27 mouse cellular contexts compared by ENCODE assay signal in the genomic region with DNA sequence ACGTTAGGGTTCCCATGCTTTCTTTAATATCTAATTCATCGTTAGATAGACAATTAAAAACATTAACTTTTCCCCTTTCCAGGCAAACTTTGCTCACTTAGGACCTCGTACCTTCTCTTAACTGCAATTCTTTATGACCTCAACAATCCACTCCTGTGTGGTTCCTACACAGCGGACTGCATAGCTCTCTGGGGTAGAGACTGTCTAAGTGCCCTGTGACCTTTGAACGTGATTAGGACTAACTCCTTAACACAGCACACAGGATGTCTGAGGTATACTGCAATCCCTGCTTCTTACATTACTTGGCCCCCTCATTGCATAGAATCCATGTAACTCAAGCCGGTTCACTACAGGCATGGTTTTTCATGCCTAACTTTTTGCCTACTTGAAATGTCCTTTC.
"Had no signal": no experiment of that assay in that cellular context is flagged by ENCODE, and none has a peak within 500 bp of the region (broad histone marks: within the 10 kb centered on the region; RNA-seq: fewer than 3 reads in every experiment).

No protein-coding gene starts in this region.

- H3K9ac ChIP-seq: heart, embryonic 13.5 days; heart, embryonic 15.5 days; hindbrain, embryonic 13.5 days; hindbrain, embryonic 15.5 days; kidney, embryonic 15.5 days; limb, embryonic 12.5 days; liver, embryonic 13.5 days; liver, embryonic 15.5 days; liver, postnatal 0 days had no signal

- H3K36me3 ChIP-seq: heart, embryonic 10.5 days; heart, embryonic 13.5 days; heart, embryonic 15.5 days; hindbrain, embryonic 13.5 days; hindbrain, embryonic 15.5 days; kidney, embryonic 15.5 days; limb, embryonic 10.5 days; limb, embryonic 12.5 days; liver, embryonic 13.5 days; liver, embryonic 15.5 days had no signal

- H3K4me3 ChIP-seq: heart, embryonic 10.5 days; heart, embryonic 13.5 days; heart, embryonic 15.5 days; hindbrain, embryonic 13.5 days; hindbrain, embryonic 15.5 days; kidney, embryonic 15.5 days; left cerebral cortex, adult 2 months; limb, embryonic 10.5 days; limb, embryonic 12.5 days; liver, embryonic 13.5 days; liver, embryonic 15.5 days had no signal

- ATAC-seq: hindbrain, postnatal 0 days; liver, postnatal 0 days had no signal

- DNase-seq: gastrocnemius, postnatal 14 days; gastrocnemius, postnatal 36 days; heart, adult 18-20 months; heart, postnatal 14 days; heart, postnatal 36 days; kidney, adult 11 months; kidney, adult 2 months; kidney, adult 9 months; kidney, postnatal 14 days; kidney, postnatal 36 days; layer of hippocampus, postnatal 36 days; liver; liver, embryonic 13.5 days; liver, postnatal 0 days had no signal

- H3K4me1 ChIP-seq: heart, embryonic 13.5 days; heart, embryonic 15.5 days; liver, embryonic 13.5 days; liver, embryonic 15.5 days had no signal

- H3K9me3 ChIP-seq: heart, embryonic 10.5 days; heart, embryonic 13.5 days; heart, embryonic 15.5 days; hindbrain, embryonic 13.5 days; hindbrain, embryonic 15.5 days; kidney, embryonic 15.5 days; limb, embryonic 10.5 days; liver, embryonic 13.5 days; liver, embryonic 15.5 days had no signal

- H3K4me2 ChIP-seq: heart, embryonic 13.5 days; heart, embryonic 15.5 days; hindbrain, embryonic 13.5 days; hindbrain, embryonic 15.5 days; kidney, embryonic 15.5 days; limb, embryonic 12.5 days; liver, embryonic 11.5 days; liver, embryonic 13.5 days; liver, embryonic 15.5 days had no signal

- H3K27ac ChIP-seq: heart, embryonic 10.5 days; heart, embryonic 13.5 days; heart, embryonic 15.5 days; hindbrain, embryonic 13.5 days; hindbrain, embryonic 15.5 days; hindbrain, postnatal 0 days; kidney, embryonic 15.5 days; kidney, postnatal 0 days; left cerebral cortex, adult 2 months; limb, embryonic 10.5 days; limb, embryonic 12.5 days; liver, embryonic 13.5 days; liver, embryonic 15.5 days had no signal

- H3K27me3 ChIP-seq: heart, embryonic 13.5 days; heart, embryonic 15.5 days; liver, embryonic 13.5 days; liver, embryonic 15.5 days had no signal
